Mouse (Mus musculus) olfactory bulb, adult 2 months (tissue): Measurements from ENCODE around the gene Serpina1b.
"Not testable (repeated sequence)": the region's sequence is repeated elsewhere in the genome, so short reads cannot be mapped to it uniquely, and the experiment has no call there.

Source experiments
- CTCF ChIP-seq: fragments of 200-500 bp; IDR thresholded peaks from 2 replicates; pipeline ENCODE4 v1.5.1; 2012; ENCODE audit warnings: low read depth, mild to moderate bottlenecking, low read length, moderate library complexity; ENCODE audit not compliant: insufficient read depth
- POLR2A ChIP-seq: fragments of 200-500 bp; IDR thresholded peaks from 2 replicates; pipeline ENCODE4 v1.6.1; 2012; ENCODE audit warnings: mild to moderate bottlenecking, low read depth, low read length, moderate library complexity; ENCODE audit not compliant: insufficient read depth

DNA sequence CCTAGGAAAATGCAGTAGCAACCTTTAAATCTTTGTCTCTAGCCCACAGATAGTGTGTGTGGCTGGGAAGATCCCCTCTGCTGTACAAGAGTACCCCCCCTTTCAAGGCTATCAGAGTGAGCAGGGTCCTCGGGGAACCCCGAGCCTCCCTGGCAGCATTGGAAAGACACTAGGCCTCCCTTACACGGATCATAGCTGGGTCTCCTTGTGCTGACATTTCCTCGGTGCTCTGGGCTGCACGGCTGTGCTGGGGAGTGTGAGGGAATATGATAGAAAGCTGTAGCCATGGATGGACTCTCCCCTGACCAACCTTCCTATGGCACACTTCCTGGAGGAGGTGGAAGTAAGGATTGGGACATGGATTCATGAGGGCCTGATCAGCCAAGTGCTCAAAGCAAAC lies 84.2 kb downstream of the Serpina1b start:
- not testable (repeated sequence) for TF ChIP-seq CTCF, POLR2A
